Mouse (Mus musculus): ENCODE measurements at regions not wholly inside any gene's neighbourhood (a gene's known extent, or its start where the extent isn't known, plus 50 kb on each side); places are given as distances from the start of the nearest gene placed in this dataset.

DNA sequence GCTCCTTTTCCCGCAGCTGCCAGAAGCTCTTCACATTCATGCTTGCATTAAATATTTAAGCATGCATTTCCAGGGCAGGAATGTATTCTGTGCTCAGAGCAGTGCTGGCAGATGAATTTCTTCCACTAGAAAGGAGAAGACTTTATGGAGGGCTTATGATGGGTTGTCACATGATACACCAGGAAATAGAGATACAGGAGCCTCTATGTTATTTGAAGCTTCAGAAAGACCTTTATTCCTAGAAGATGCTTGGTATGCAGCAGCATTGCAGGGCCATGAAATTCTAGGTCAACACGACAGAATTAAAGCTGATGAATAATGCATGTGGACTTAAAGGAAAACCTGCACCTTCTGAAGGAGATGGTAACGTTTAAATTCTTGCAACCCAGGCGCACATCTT, 212.1 kb downstream of the Adgrg6 start:
- Histone ChIP-seq H3K27me3 (no peaks in the 10 kb centered on the region), H3K4me1 (replicated peaks) (peaks cover 17% of the 10 kb centered on the region), H3K9ac (replicated peaks) (no peak overlapping the region), H3K27ac (no peak overlapping the region), H3K9me3 (no peaks in the 10 kb centered on the region), H3K36me3 (no peaks in the 10 kb centered on the region), H3K4me2 (replicated peaks) (no peak overlapping the region), H3K4me3 (replicated peaks) (no peak overlapping the region)
- 30% methylated on average over 4 of the region's 4 CpGs for WGBS
- ATAC-seq: peak; percentile 78

GRCm38 (mm10) chr10:14332688-14333117, 212.8 kb downstream of the Adgrg6 start:
- no peak overlapping the region for H3K9ac ChIP-seq (replicated peaks)
- no peak overlapping the region for H3K4me3 ChIP-seq (replicated peaks)
- H3K4me2 ChIP-seq (replicated peaks): no peak overlapping the region
- no peaks in the 10 kb centered on the region for H3K36me3 ChIP-seq
- peak; percentile 84 for ATAC-seq
- H3K27ac ChIP-seq: peak overlapping the region; percentile 58
- H3K4me1 ChIP-seq (replicated peaks): peaks cover 17% of the 10 kb centered on the region
- no peaks in the 10 kb centered on the region for H3K27me3 ChIP-seq
- 56% methylated on average over 4 of the region's 4 CpGs for WGBS
- no peaks in the 10 kb centered on the region for H3K9me3 ChIP-seq

GRCm38 (mm10) chr10:14328846-14329245, 216.6 kb downstream of the Adgrg6 start:
- WGBS: 78% methylated on average over 2 of the region's 2 CpGs
- no peak overlapping the region for H3K4me2 ChIP-seq (replicated peaks)
- H3K9me3 ChIP-seq: no peaks in the 10 kb centered on the region
- peaks cover 16% of the 10 kb centered on the region for H3K4me1 ChIP-seq (replicated peaks)
- no peak overlapping the region for H3K27ac ChIP-seq
- no peaks in the 10 kb centered on the region for H3K36me3 ChIP-seq
- ATAC-seq: no peak
- H3K9ac ChIP-seq (replicated peaks): no peak overlapping the region
- no peaks in the 10 kb centered on the region for H3K27me3 ChIP-seq
- H3K4me3 ChIP-seq (replicated peaks): no peak overlapping the region

GRCm38 (mm10) chr10:14326229-14326628, 219.2 kb downstream of the Adgrg6 start:
- WGBS: 91% methylated on average over 6 of the region's 6 CpGs

GRCm38 (mm10) chr10:14321503-14321902, 224.0 kb downstream of the Adgrg6 start:
- Histone ChIP-seq H3K9ac (replicated peaks) (no peak overlapping the region), H3K4me3 (replicated peaks) (no peak overlapping the region), H3K9me3 (no peaks in the 10 kb centered on the region), H3K4me2 (replicated peaks) (no peak overlapping the region), H3K4me1 (replicated peaks) (no peaks in the 10 kb centered on the region), H3K36me3 (no peaks in the 10 kb centered on the region), H3K27ac (no peak overlapping the region), H3K27me3 (no peaks in the 10 kb centered on the region)
- ATAC-seq: peak; percentile 37; the same call in 1 of the 2 replicates
- WGBS: under 1% methylated on average over 4 of the region's 4 CpGs

More at GRCm38 (mm10) chr10:14326229-14326628, 219.2 kb downstream of the Adgrg6 start:
- Histone ChIP-seq H3K36me3 (no peaks in the 10 kb centered on the region), H3K27me3 (no peaks in the 10 kb centered on the region), H3K9me3 (no peaks in the 10 kb centered on the region), H3K27ac (no peak overlapping the region), H3K4me1 (replicated peaks) (no peaks in the 10 kb centered on the region), H3K4me2 (replicated peaks) (no peak overlapping the region), H3K9ac (replicated peaks) (no peak overlapping the region), H3K4me3 (replicated peaks) (no peak overlapping the region)
- no peak for ATAC-seq

GRCm38 (mm10) chr10:14315232-14315631, 230.2 kb downstream of the Adgrg6 start:
- no peak overlapping the region for H3K27ac ChIP-seq
- no peaks in the 10 kb centered on the region for H3K27me3 ChIP-seq
- H3K9ac ChIP-seq (replicated peaks): no peak overlapping the region
- no peaks in the 10 kb centered on the region for H3K9me3 ChIP-seq
- no peaks in the 10 kb centered on the region for H3K36me3 ChIP-seq
- WGBS: 86% methylated on average over 7 of the region's 7 CpGs
- H3K4me3 ChIP-seq (replicated peaks): no peak overlapping the region
- no peak overlapping the region for H3K4me2 ChIP-seq (replicated peaks)
- no peaks in the 10 kb centered on the region for H3K4me1 ChIP-seq (replicated peaks)
- ATAC-seq: no peak

- no peaks in the 10 kb centered on the region for H3K36me3 ChIP-seq
- H3K4me3 ChIP-seq (replicated peaks): no peak overlapping the region
- H3K4me1 ChIP-seq (replicated peaks): no peaks in the 10 kb centered on the region
- no peak for ATAC-seq
- H3K27ac ChIP-seq: no peak overlapping the region
- H3K9me3 ChIP-seq: no peaks in the 10 kb centered on the region
- WGBS: 74% methylated on average over 4 of the region's 4 CpGs
- no peak overlapping the region for H3K4me2 ChIP-seq (replicated peaks)
- H3K9ac ChIP-seq (replicated peaks): no peak overlapping the region
- H3K27me3 ChIP-seq: no peaks in the 10 kb centered on the region
These were observed 230.9 kb downstream of the Adgrg6 start for GRCm38 (mm10) chr10:14314607-14315006.

GRCm38 (mm10) chr10:14314004-14314581, 231.4 kb downstream of the Adgrg6 start:
- no peaks in the 10 kb centered on the region for H3K4me1 ChIP-seq (replicated peaks)
- H3K36me3 ChIP-seq: no peaks in the 10 kb centered on the region
- H3K4me2 ChIP-seq (replicated peaks): no peak overlapping the region
- ATAC-seq: no peak
- no peaks in the 10 kb centered on the region for H3K9me3 ChIP-seq
- H3K9ac ChIP-seq (replicated peaks): no peak overlapping the region
- no peak overlapping the region for H3K4me3 ChIP-seq (replicated peaks)
- no peak overlapping the region for H3K27ac ChIP-seq
- no peaks in the 10 kb centered on the region for H3K27me3 ChIP-seq
- 87% methylated on average over 10 of the region's 10 CpGs for WGBS

- no peaks in the 10 kb centered on the region for H3K9me3 ChIP-seq
- no peak for ATAC-seq
- no peak overlapping the region for H3K27ac ChIP-seq
- 88% methylated on average over 4 of the region's 4 CpGs for WGBS
- H3K9ac ChIP-seq (replicated peaks): no peak overlapping the region
- no peaks in the 10 kb centered on the region for H3K27me3 ChIP-seq
- no peaks in the 10 kb centered on the region for H3K36me3 ChIP-seq
- no peaks in the 10 kb centered on the region for H3K4me1 ChIP-seq (replicated peaks)
- no peak overlapping the region for H3K4me3 ChIP-seq (replicated peaks)
- H3K4me2 ChIP-seq (replicated peaks): no peak overlapping the region
These were observed 232.5 kb downstream of the Adgrg6 start for GRCm38 (mm10) chr10:14312959-14313358.

DNA sequence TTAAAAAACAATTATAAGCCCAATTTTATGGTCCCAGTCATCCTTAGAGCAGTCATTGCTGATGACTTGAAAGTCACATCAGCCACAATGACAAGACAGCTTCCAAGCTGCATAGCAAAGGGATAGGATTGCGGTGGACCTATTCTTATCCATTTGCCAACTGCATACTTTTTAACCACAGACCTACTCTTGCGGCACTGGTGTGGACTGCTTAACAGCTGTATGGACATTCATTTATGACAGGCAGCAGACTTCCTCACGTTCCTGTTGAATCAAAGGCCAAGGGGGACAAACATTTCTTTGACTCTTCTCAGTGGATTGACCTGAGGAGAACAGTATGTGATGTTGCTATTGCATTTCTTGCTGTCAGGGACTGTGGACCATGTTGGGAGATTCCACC, 233.5 kb downstream of the Adgrg6 start:
- no peaks in the 10 kb centered on the region for H3K4me1 ChIP-seq (replicated peaks)
- no peaks in the 10 kb centered on the region for H3K36me3 ChIP-seq
- no peak overlapping the region for H3K4me2 ChIP-seq (replicated peaks)
- no peak overlapping the region for H3K4me3 ChIP-seq (replicated peaks)
- ATAC-seq: no peak
- WGBS: 84% methylated on average over 3 of the region's 3 CpGs
- H3K27me3 ChIP-seq: no peaks in the 10 kb centered on the region
- no peak overlapping the region for H3K9ac ChIP-seq (replicated peaks)
- no peak overlapping the region for H3K27ac ChIP-seq
- no peaks in the 10 kb centered on the region for H3K9me3 ChIP-seq

DNA sequence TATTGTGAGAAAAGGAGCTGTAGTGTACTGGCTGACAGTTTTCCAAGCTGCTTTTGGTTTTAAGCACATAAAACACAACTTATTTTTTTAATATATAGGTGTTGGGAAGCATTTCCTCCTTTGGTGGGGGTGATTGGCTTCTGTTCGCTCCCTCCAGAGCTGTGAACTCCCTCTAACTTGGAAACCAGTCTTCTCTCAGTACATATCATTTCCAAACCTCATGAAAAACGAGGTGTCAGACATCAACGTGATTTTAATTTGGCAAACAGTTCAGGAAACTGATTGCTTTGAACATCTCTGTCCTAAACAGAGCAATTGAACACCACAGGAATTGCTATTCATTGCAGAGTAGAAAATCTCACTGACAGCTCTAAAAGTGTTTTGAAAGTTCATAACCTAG, 238.6 kb downstream of the Adgrg6 start:
- no peak for ATAC-seq
- Histone ChIP-seq H3K27me3 (no peaks in the 10 kb centered on the region), H3K36me3 (no peaks in the 10 kb centered on the region), H3K4me1 (replicated peaks) (no peaks in the 10 kb centered on the region), H3K4me2 (replicated peaks) (no peak overlapping the region), H3K9me3 (no peaks in the 10 kb centered on the region), H3K4me3 (replicated peaks) (no peak overlapping the region), H3K9ac (replicated peaks) (no peak overlapping the region), H3K27ac (no peak overlapping the region)
- WGBS: 60% methylated on average over 3 of the region's 3 CpGs

DNA sequence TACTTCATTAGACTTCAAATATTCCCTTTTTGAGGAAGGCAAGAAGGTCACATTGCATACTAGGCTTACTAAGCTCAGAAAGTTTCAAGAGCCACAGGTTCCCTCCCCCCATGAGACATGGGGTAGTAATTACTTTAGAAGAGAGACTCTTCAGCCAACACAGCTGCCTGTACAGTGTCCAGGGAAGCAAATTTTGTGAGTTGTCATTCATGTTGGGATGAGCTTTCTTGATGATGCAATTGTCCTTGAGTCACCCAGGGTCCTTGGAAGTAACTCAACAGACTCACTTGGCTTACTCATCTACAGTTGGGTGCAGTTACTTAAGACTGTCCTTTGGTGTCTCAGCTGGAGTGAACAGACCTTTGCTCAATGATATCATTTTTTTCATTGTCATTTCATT, 242.0 kb downstream of the Adgrg6 start:
- H3K4me3 ChIP-seq (replicated peaks): no peak overlapping the region
- no peaks in the 10 kb centered on the region for H3K27me3 ChIP-seq
- no peak overlapping the region for H3K4me2 ChIP-seq (replicated peaks)
- H3K27ac ChIP-seq: no peak overlapping the region
- no peak overlapping the region for H3K9ac ChIP-seq (replicated peaks)
- no peaks in the 10 kb centered on the region for H3K36me3 ChIP-seq
- no peak for ATAC-seq
- no peaks in the 10 kb centered on the region for H3K4me1 ChIP-seq (replicated peaks)
- H3K9me3 ChIP-seq: no peaks in the 10 kb centered on the region

DNA sequence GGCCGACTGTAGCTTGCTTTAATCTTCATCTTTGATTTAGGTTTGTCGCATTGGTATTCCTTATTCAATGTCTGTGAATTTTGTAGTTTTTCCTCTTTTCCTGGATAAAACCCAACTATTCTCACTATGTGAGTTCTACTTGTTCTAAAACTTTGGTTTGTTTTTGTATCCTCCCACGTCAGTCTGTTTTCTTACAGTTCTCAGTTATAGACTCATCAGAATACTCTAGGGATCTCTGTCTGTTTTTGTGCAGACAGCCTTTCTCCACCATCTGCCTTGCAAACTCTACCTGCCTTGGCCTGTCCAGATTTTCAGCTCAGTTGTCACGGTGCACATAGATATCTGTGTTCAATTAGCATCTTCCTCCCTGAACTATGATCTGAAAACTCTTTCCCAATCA, 249.3 kb downstream of the Adgrg6 start:
- no peaks in the 10 kb centered on the region for H3K9me3 ChIP-seq
- no peak overlapping the region for H3K27ac ChIP-seq
- H3K4me1 ChIP-seq (replicated peaks): no peaks in the 10 kb centered on the region
- H3K27me3 ChIP-seq: no peaks in the 10 kb centered on the region
- no peak overlapping the region for H3K9ac ChIP-seq (replicated peaks)
- no peak overlapping the region for H3K4me3 ChIP-seq (replicated peaks)
- WGBS: 89% methylated on average over 4 of the region's 4 CpGs
- H3K4me2 ChIP-seq (replicated peaks): no peak overlapping the region
- no peaks in the 10 kb centered on the region for H3K36me3 ChIP-seq
- ATAC-seq: no peak

All from midbrain, embryonic 13.5 days (tissue).